Mouse (Mus musculus) embryonic fibroblast, embryonic 13.5 days (primary cell): ENCODE measurements around the gene Syndig1.

Experiments used
- CTCF ChIP-seq: IDR thresholded peaks from 2 replicates; pipeline ENCODE4 v1.5.1; 2011; ENCODE audit warnings: mild to moderate bottlenecking, control low read depth, low read length, moderate library complexity, borderline replicate concordance; ENCODE audit not compliant: insufficient read depth
- POLR2A ChIP-seq: IDR thresholded peaks from 2 replicates; pipeline ENCODE4 v1.6.1; 2011; ENCODE audit warnings: low read depth, mild to moderate bottlenecking, control low read depth, low read length, moderate library complexity

DNA sequence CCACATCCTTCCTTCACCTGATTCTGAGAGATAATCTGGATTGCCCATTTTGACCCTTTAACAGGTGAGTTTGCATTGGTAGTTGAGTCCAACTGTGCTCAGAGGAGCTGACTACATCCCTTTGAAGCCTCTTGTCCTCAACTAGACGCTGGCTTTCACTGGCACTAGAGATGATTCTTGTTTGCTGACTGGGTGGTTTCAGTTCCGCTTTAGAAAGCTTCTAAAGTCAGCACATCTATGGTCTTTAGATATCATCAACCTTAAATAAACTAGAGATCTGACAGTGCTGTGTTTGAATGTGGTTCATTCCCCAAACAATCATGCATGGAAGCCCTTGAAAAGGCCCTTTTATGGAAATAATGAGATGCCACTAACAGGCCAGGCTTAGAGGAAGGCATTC is 67.3 kb downstream of the Syndig1 start:
- TF ChIP-seq CTCF (no peak), POLR2A (no peak)
